Mouse (Mus musculus) liver, embryonic 15.5 days (tissue): ENCODE results near the gene Usb1. TPM values are rescaled to one million over a fixed set of nuclear protein-coding genes. Genes with fewer than 3 reads are reported as not detected.

Experiments used
- ATAC-seq: fragments of 200-750 bp; cut with Nextera tagmentation; 2 replicates; pipeline ENCODE4 v1.8.0; 2017; ENCODE audit warnings: moderate number of reproducible peaks, mild to moderate bottlenecking, moderate library complexity; ENCODE audit not compliant: insufficient read depth
- H3K27ac ChIP-seq: fragments of 300-500 bp; sonication (generic); replicated peaks from 2 replicates; pipeline ENCODE4 v1.5.1; 2015; ENCODE audit warnings: mild to moderate bottlenecking, inconsistent platforms
- H3K27me3 ChIP-seq: fragments of 300-500 bp; sonication (generic); 2 replicates; pipeline ENCODE4 v1.6.1; 2015; ENCODE audit warnings: mild to moderate bottlenecking, inconsistent platforms
- H3K36me3 ChIP-seq: fragments of 300-500 bp; sonication (generic); replicated peaks from 2 replicates; pipeline ENCODE4 v1.6.1; 2015; ENCODE audit warnings: moderate library complexity, mild to moderate bottlenecking, inconsistent platforms
- H3K4me1 ChIP-seq: fragments of 300-500 bp; sonication (generic); replicated peaks from 2 replicates; pipeline ENCODE4 v1.6.1; 2015; ENCODE audit warnings: inconsistent platforms
- H3K4me2 ChIP-seq: fragments of 300-500 bp; sonication (generic); 2 replicates; pipeline ENCODE4 v1.6.1; 2015; ENCODE audit warnings: moderate library complexity, mild to moderate bottlenecking, inconsistent platforms
- H3K4me3 ChIP-seq: fragments of 300-500 bp; sonication (generic); replicated peaks from 2 replicates; pipeline ENCODE4 v1.5.1; 2015; ENCODE audit warnings: mild to moderate bottlenecking, inconsistent platforms
- H3K9ac ChIP-seq: fragments of 300-500 bp; sonication (generic); 2 replicates; pipeline ENCODE4 v1.6.1; 2015; ENCODE audit warnings: moderate library complexity, mild to moderate bottlenecking, inconsistent platforms
- H3K9me3 ChIP-seq: fragments of 300-500 bp; sonication (generic); replicated peaks from 2 replicates; pipeline ENCODE4 v1.6.1; 2016; ENCODE audit warnings: inconsistent platforms
- WGBS: fragments of 180-500 bp; shearing (Covaris S2); methylation state at CpG from one replicate; pipeline ENCODE4 v1.1.7; 2015; ENCODE audit warnings: mixed read lengths; ENCODE audit not compliant: insufficient replicate concordance; 5-methylcytosine and 5-hydroxymethylcytosine counted together
- polyA plus RNA-seq: library from polyadenylated mRNA; unstranded; fragments of >200 nt; fragmentation: Nextera tagmentation; extraction: Ambion mirVana; gene quantifications from 2 replicates; pipeline ENCODE4 v1.2.1, GENCODE M21; 2015

Usb1 gene
- polyA plus RNA-seq, 1 experiment from 2014 or later, result 11.7 TPM

GRCm38 (mm10) chr8:95395186-95395918, 63.3 kb downstream of the Usb1 start:
- WGBS, result 20% methylated on average over 8 of the region's 8 CpGs

GRCm38 (mm10) chr8:95396752-95397151, 64.7 kb downstream of the Usb1 start:
- ATAC-seq, result no peak
- Histone ChIP-seq H3K4me2 (no peak overlapping the region), H3K9me3 (no peaks in the 10 kb centered on the region), H3K27ac (no peak overlapping the region), H3K4me3 (no peak overlapping the region), H3K36me3 (no peaks in the 10 kb centered on the region), H3K27me3 (no peaks in the 10 kb centered on the region), H3K4me1 (peaks cover 12% of the 10 kb centered on the region; the same call in 1 of the 2 replicates), H3K9ac (no peak overlapping the region)
- WGBS, result 27% methylated on average over 11 of the region's 11 CpGs

More at GRCm38 (mm10) chr8:95395186-95395918, 63.3 kb downstream of the Usb1 start:
- H3K9ac ChIP-seq, result no peak overlapping the region
- no peaks in the 10 kb centered on the region for H3K9me3 ChIP-seq
- H3K27me3 ChIP-seq, result no peaks in the 10 kb centered on the region
- no peak overlapping the region for H3K27ac ChIP-seq
- ATAC-seq, result no peak
- H3K36me3 ChIP-seq, result no peaks in the 10 kb centered on the region
- no peak overlapping the region for H3K4me3 ChIP-seq
- peaks cover 12% of the 10 kb centered on the region; the same call in 1 of the 2 replicates for H3K4me1 ChIP-seq
- H3K4me2 ChIP-seq, result no peak overlapping the region

Other genes with a start within 250 kb of the Usb1 start
- 5.3 and 6.8 TPM in 2 replicates for gene Kifc3, start 129.5 kb upstream of the Usb1 start, polyA plus RNA-seq
- 0.02 and 0.12 TPM in 2 replicates for gene Cngb1, start 25.7 kb upstream of the Usb1 start, polyA plus RNA-seq
- gene Tepp, start 21.7 kb upstream of the Usb1 start, polyA plus RNA-seq, result not detected in 2 replicates
- gene Zfp319, start 334 bp upstream of the Usb1 start, polyA plus RNA-seq, result 0.89 and 1.2 TPM in 2 replicates
- 1.1 and 1.2 TPM in 2 replicates for gene Mmp15, start 20.0 kb downstream of the Usb1 start, polyA plus RNA-seq
- 28.2 and 31.5 TPM in 2 replicates for gene Cfap20, start 102.6 kb downstream of the Usb1 start, polyA plus RNA-seq
- 3.9 and 4.3 TPM in 2 replicates for gene Csnk2a2, start 157.8 kb downstream of the Usb1 start, polyA plus RNA-seq
- gene Ccdc113, start 201.8 kb downstream of the Usb1 start, polyA plus RNA-seq, result not detected in 2 replicates
- not detected in 2 replicates for gene Prss54, start 244.1 kb downstream of the Usb1 start, polyA plus RNA-seq